Mouse (Mus musculus) gastrocnemius, postnatal 10 days (tissue): ENCODE results near the gene Gtf2h2. TPM values are rescaled to one million over a fixed set of nuclear protein-coding genes. Genes with fewer than 3 reads are reported as not detected.
"Not testable (repeated sequence)": the region's sequence is repeated elsewhere in the genome, so short reads cannot be mapped to it uniquely, and the experiment has no call there.

ENCODE experiments used
- DNase-seq: peaks from one replicate; pipeline ENCODE4 v3.0.0; 2021; ENCODE audit warnings: mixed read lengths
- long read RNA-seq, 2 experiments: library from polyadenylated mRNA; stranded (forward); transcript quantifications; one replicate each; pipeline ENCODE4 v2.0.0; 2021
- total RNA-seq, 2 experiments: library from RNA; stranded (reverse); gene quantifications; 2 replicates each; pipeline ENCODE4 v1.2.3; 2021

The Gtf2h2 gene
- total RNA-seq = 10 to 100 TPM; 25.9 to 30.0 TPM
- long read RNA-seq, experiment 1, transcript Gtf2h2-202 (16 exons, 1,656 nt) = major isoform, 7 of 23 reads
- long read RNA-seq, experiment 1, partial matches to known transcripts = 3 of 23 reads
- long read RNA-seq, experiment 1, other reads (novel, unspliced or antisense) = 13 of 23 reads
- long read RNA-seq, experiment 2, transcript Gtf2h2-202 (16 exons, 1,656 nt) = major isoform, 7 of 18 reads
- long read RNA-seq, experiment 2, partial matches to known transcripts = 1 of 18 reads
- long read RNA-seq, experiment 2, other reads (novel, unspliced or antisense) = 10 of 18 reads

GRCm38 (mm10) chr13:100492061-100492787, at the start of gene Gtf2h2:
TSS of gene Gtf2h2 (minus strand) at chr13:100492579.
- DNase-seq = peak; percentile 87

- DNase-seq = no peak
Measured at GRCm38 (mm10) chr13:100536149-100536548, 43.8 kb upstream of the Gtf2h2 start.

DNA sequence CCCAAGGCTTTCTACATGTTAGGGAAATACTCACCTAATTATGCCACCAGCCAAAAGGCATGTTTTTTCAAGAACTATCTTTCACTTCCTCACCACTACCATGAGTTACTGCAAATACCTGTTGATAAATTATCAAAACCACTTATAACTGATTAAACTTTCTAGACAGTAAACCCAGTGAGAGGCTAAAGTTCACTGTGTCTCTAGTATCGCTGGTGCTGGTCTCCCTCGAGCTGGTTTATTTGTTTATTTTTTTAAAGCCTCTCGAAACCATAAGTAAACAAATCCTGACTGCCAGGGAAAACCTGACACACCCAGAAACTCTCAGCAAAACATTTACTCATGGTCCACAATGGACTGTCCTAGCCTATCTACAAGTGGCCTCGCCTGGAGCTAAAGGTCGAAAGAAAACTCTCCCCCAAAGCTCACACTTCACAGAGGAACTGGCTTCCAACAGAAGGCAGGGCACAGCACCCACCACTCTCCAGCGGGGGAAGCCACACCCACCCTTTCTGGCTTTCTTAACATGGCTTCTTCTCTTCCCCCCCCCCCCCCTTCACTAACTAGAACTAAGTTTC, 40.5 kb upstream of the Gtf2h2 start:
- no peak for DNase-seq

- DNase-seq = no peak
Measured at GRCm38 (mm10) chr13:100526649-100527038, 34.3 kb upstream of the Gtf2h2 start.

GRCm38 (mm10) chr13:100525935-100526648, 33.7 kb upstream of the Gtf2h2 start:
- DNase-seq = no peak

DNA sequence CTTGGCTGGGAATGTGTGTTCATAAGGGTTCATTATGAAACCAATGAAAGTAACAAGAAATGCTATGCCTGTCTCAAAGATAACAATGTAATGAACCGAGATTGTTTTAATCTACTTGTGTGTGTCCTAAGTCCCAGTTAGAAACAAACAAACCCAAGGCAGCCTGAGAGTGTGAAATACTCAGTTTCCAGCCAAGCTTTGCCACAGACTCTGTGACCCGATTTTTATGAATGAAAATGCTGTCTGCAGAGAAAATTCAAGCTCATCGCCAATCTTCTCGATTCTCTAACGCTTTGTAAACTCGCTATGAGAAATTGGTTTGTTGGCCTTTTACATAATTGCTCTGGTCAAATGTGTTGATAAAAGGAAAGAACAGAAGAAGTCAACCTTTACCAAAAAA, 32.5 kb upstream of the Gtf2h2 start:
- no peak for DNase-seq

GRCm38 (mm10) chr13:100523698-100524097, 31.3 kb upstream of the Gtf2h2 start:
- DNase-seq = no peak

DNA sequence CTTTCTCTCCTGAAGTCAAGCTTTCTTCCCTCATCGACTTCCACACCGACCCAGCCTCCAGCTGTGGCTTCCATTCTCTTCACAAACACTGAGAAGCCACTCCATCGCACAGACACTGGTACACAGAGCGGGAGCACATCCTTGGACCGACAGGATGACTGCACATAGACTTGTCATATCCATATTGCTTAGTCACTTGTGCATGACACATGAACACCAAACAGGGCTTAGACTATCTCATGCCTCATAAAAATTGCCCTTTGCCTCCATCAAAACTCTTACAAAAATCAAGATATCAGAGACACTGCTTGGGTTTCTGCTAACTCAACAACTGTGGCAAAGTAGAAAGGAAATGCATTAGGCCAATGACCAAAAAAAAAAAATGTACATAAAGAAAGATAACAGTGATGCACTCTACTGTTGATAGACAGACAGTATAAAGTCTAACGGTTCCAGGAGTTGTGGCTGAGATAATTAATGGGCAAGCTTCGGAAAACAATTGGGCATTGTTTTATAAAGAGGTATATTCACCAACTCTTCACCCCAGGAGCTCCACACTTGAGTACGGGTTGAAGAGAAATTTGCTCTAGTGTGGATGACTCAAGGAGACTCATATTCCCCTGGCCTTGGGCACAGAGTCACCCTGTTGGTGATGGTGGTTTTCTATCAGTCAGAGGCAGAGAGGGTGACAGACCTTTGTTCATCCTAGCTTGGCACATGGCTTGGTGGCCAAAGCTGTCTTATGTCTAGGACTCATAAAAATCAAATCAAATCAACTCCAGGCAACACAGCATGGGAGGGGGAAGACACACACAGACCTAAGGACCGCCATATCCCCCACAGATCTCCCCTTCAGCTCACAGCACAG, 29.6 kb upstream of the Gtf2h2 start:
- DNase-seq = no peak

DNA sequence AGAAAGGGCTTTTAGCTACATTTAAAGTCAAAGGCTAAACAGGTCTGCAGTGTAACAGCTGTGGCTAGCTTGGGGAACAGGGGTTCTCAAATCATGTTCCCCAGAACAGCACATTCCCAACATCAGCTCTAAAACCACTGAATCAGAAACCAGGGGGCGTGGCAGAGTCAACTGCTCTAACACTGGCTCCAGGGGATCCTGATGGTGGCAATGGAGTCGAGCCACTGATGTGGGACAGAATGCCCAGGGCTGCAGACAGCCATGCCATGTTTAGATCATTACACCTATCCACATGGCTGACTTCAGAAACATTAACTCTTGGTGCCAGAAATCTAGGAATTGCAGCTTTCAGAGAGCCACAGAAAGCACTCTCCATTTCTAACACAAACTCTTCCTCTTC, 26.8 kb upstream of the Gtf2h2 start:
- no peak for DNase-seq

- DNase-seq = no peak
Measured at GRCm38 (mm10) chr13:100518191-100518590, 25.8 kb upstream of the Gtf2h2 start.

DNA sequence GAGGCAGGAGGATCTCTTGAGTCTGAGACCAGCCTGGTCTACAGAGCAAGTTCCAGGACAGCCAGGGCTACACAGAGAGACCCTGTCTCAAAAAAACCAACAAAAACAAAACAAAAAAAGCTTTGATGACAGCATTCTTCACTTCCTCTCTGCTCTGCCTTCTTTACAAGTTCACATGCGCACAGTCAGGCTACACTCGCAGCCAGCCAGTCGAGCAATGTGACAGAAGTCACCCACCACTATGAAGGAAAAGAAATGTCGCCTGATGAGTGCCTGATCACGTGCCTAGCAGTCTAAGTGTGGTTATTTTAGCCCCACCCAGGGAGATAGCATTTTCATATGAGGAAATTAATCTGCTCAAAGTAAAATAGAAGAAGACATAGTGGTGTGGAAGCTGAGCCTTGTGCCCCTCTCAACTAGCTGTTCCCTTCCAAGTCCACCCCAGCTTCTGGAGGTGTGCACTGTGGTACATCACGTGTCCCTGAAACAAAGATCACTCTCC, 25.3 kb upstream of the Gtf2h2 start:
- no peak for DNase-seq

DNA sequence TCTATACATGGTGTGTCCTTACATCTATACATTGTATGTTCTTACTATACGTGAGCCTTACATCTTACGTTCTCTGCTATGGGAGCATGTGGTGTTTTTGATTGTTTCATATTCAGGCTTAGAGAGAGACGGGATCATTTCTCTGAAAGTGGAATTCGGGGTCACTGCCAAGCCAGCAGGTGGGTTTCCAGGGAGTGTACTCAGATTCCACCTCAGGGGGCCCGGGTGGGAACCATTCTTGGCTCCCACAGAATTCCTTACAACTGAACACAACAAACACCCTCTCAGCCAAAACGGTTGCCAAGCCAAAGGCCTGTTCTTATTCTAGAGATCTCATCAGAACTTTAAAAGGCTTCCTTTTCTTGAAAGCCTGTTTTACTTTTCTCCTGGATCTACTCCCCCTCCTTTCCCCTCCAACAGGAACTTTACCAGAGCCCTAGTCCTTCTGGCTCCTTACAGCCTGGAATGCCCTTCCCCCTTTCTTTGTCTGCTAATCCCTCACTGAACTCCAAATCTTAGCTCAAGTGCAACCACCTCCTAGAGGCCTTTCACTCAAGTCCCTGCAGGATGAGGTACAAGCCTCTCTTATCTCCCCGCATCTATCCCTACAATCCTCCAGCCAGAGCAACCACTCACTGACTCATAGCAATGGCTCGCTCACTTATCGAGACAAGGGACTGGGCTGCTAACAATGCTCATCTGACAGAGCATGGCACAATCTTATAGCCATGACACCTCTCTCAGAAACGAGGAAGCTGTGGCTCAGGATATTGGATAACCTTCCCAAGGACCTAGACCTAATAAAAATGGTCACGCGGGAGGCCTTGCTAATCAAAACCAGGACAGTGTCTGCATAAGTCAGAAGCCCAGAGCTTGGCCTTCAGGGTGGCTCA, 24.1 kb upstream of the Gtf2h2 start:
- DNase-seq = no peak

DNA sequence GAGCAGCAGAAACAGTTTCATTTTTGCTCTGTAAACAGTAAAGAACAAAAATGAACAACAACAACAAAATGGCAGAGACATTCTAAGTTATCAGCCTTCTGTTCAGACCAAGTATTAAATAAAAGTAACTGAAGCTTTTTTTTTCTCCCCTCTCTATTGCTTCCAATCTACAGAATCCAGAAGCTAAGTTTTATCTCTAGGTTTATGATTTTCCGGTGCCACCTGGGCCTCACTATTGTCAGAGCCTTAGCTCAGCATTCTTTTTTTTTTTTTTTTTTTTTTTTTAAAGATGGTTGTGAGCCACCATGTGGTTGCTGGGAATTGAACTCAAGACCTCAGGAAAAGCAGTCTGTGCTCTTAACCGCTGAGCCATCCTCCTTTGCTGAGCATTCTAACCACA, 20.4 kb upstream of the Gtf2h2 start:
- no peak for DNase-seq

DNA sequence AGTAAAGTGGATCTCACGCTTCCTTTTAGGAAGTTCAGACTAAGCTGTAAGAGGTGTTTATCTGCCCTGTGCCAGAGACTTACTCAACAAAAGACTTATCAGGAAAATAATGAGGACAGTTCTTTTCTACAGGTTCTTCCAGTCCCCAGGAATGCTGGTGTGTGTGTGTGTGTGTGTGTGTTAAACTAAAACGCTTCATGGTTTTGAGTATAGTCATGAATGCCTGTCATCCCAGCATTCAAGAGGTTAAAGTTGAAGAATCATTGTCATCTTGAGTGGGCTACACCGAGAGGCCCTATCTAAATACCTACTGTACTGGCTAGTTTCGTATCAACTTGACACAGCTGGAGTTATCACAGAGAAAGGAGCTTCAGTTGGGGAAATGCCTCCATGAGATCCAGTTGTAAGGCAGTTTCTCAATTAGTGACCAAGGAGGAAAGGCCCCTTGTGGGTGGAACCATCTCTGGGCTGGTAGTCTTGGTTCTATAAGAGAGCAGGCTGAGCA, 19.5 kb upstream of the Gtf2h2 start:
- DNase-seq = no peak

- DNase-seq = no peak
Measured at GRCm38 (mm10) chr13:100511146-100511859, 18.9 kb upstream of the Gtf2h2 start.

DNA sequence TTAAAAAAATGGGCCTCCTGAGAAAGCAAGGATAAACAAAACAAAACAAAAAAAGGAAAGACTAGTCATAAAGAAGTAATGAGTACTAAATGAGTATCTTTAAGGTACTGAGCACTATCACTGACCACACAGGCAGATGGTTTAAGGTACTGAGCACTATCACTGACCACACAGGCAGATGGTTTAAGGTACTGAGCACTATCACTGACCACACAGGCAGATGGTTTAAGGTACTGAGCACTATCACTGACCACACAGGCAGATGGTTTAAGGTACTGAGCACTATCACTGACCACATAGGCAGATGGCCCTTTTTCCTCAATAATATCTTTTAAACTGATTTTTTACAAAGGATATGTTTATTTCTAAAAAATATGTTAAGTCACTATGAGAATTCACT, 7.2 kb upstream of the Gtf2h2 start:
- not testable (repeated sequence) for DNase-seq

DNA sequence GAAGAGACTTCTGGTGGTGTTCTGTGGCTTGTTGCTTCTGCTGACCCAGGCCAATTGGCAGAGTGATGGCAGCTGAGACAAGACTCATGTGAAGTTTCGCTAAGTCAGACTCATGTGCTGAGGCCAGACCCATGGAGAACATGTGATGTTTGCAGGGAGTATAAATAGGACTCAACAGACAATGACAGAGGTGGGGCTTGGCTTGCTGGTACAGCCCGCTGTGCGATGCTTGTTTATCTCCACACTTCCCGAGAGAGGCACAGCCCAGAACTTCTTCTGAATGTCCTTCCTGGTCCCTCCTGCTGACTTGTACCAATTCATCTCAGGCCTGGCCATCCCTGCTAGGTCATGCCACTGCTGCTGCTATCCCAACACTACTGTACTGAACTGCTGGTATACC, 3.0 kb upstream of the Gtf2h2 start:
- no peak for DNase-seq

GRCm38 (mm10) chr13:100494370-100494769, 2.0 kb upstream of the Gtf2h2 start:
- not testable (repeated sequence) for DNase-seq

DNA sequence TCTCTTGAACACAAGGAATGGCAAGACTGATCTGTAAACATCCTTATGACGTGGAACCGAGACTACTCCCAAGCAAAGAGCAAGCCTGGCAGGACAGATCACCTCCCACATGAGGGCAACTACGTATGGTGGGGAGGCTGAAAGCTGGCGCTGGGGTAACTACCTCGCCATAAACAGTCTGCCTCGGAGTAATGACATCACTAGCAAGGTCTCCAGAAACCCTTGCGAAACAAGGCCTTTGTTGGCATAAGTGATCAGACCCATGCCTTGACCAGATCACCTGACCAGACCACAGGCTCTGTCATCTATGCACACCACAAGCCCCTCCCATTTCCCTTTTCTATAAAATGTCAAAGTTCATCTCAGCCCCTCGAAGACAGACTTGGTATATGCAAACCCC, 934 bp upstream of the Gtf2h2 start:
- DNase-seq = no peak

DNA sequence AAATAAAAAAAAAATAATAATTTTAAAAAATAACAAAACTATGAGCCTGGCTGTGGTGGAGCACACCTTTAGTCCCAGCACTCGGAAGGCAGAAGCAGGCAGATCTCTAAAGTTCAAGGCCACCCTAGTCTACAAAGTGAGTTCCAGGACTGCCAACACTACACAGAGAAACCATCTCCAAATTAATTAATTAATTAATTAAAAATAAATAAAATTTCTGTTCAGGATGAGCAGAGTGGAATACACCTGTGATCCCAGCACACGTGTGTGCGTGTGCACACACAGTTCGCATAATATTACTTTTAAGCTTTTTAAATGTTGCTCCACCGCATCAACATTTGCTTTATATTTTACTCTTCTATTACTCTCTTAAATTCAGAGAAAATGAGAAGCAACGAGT, 756 bp downstream of the Gtf2h2 start:
- no peak for DNase-seq
